Mouse (Mus musculus) C2C12 (cell line): ENCODE data around the gene Zyx.

Source experiments
- CTCF ChIP-seq: IDR thresholded peaks from one replicate; pipeline ENCODE4 v1.5.1; 2011; ENCODE audit not compliant: control insufficient read depth, insufficient read depth, insufficient read length
- FOSL1 ChIP-seq: IDR thresholded peaks from one replicate; pipeline ENCODE4 v1.8.0; 2011; ENCODE audit warnings: mild to moderate bottlenecking, low read length; ENCODE audit not compliant: poor library complexity, insufficient read depth, severe bottlenecking
- MYOD1 ChIP-seq: IDR thresholded peaks from one replicate; pipeline ENCODE4 v1.6.1; 2011; ENCODE audit warnings: low read depth; ENCODE audit not compliant: control insufficient read depth, insufficient read length
- USF1 ChIP-seq: IDR thresholded peaks from one replicate; pipeline ENCODE4 v1.6.1; 2011; ENCODE audit warnings: low read depth, mild to moderate bottlenecking, control low read depth, moderate library complexity

- no peak for TF ChIP-seq CTCF
- TF ChIP-seq USF1: no peak
- TF ChIP-seq FOSL1: no peak
- TF ChIP-seq MYOD1: no peak
These were observed 31.8 kb downstream of the Zyx start for GRCm38 (mm10) chr6:42381221-42381620.
